In genomic region chr11:44895893-44896292, GRCm38 (mm10) we compare ENCODE assay signal across 17 mouse cellular contexts.
"Had no signal": no experiment of that assay in that cellular context is flagged by ENCODE, and none has a peak within 500 bp of the region (broad histone marks: within the 10 kb centered on the region; RNA-seq: fewer than 3 reads in every experiment).

No protein-coding gene starts in this region.

- H3K4me1 ChIP-seq: lung, embryonic 15.5 days; stomach, embryonic 15.5 days had no signal

- H3K4me3 ChIP-seq: lung, embryonic 15.5 days; midbrain, embryonic 13.5 days; midbrain, embryonic 15.5 days; neural tube, embryonic 12.5 days; stomach, embryonic 15.5 days had no signal

- H3K27ac ChIP-seq: lung, embryonic 15.5 days; macrophage; midbrain, embryonic 13.5 days; midbrain, embryonic 15.5 days; neural tube, embryonic 12.5 days; stomach, embryonic 15.5 days; stomach, postnatal 0 days had no signal

- H3K27me3 ChIP-seq: lung, embryonic 15.5 days; megakaryocyte, embryonic 14.5 days; midbrain, embryonic 15.5 days; neural tube, embryonic 12.5 days; stomach, embryonic 15.5 days had no signal

- H3K9me3 ChIP-seq: lung, embryonic 15.5 days; megakaryocyte, embryonic 14.5 days; midbrain, embryonic 13.5 days; midbrain, embryonic 15.5 days; neural tube, embryonic 12.5 days; stomach, embryonic 15.5 days had no signal

- DNase-seq: lung, adult 2 months; lung, postnatal 14 days; lung, postnatal 36 days; right cerebral cortex, postnatal 14 days; thymus, adult 2 months; thymus, postnatal 25 days; thymus, postnatal 4 days had no signal

- ATAC-seq: lung, postnatal 0 days; midbrain, embryonic 13.5 days; midbrain, embryonic 15.5 days had no signal

- H3K36me3 ChIP-seq: lung, embryonic 15.5 days; midbrain, embryonic 13.5 days; midbrain, embryonic 15.5 days; neural tube, embryonic 12.5 days; stomach, embryonic 15.5 days had no signal

- H3K9ac ChIP-seq: lung, embryonic 15.5 days; midbrain, embryonic 13.5 days; midbrain, embryonic 15.5 days; neural tube, embryonic 12.5 days; stomach, embryonic 15.5 days had no signal

- H3K4me2 ChIP-seq: lung, embryonic 15.5 days; midbrain, embryonic 11.5 days; midbrain, embryonic 13.5 days; midbrain, embryonic 15.5 days; neural tube, embryonic 12.5 days; stomach, embryonic 15.5 days had no signal
